Mouse (Mus musculus): Measurements from ENCODE around the gene Cdh13.

GRCm38 (mm10) chr8:118393909-118394650 lies 110.5 kb downstream of the Cdh13 start:
- TF ChIP-seq GATA1 (IDR thresholded peaks at IDR 0.05; ENCODE audit: low read length) (no peak), TAL1 (IDR thresholded peaks at IDR 0.05; ENCODE audit: low read length) (no peak)

All from erythroblast, embryonic 14.5 days (primary cell).